Mouse (Mus musculus): ENCODE measurements around the gene 4930452B06Rik.

- TF ChIP-seq CTCF (IDR thresholded peaks at IDR 0.05; ENCODE audit: low read depth, low read length) (no peak), POLR2A (IDR thresholded peaks at IDR 0.05; ENCODE audit: borderline replicate concordance, low read depth, low read length) (no peak)
Observed at GRCm38 (mm10) chr14:8632211-8632610, 33.8 kb downstream of the 4930452B06Rik start.
